Mouse (Mus musculus) hindbrain, embryonic 11.5 days (tissue): ENCODE measurements at regions not wholly inside any gene's neighbourhood (a gene's known extent, or its start where the extent isn't known, plus 50 kb on each side); places are given as distances from the start of the nearest gene placed in this dataset.

ENCODE experiments used
- ATAC-seq: fragments of 200-750 bp; cut with Nextera tagmentation; 2 replicates; pipeline ENCODE4 v1.8.0; 2017; ENCODE audit warnings: mild to moderate bottlenecking, moderate TSS enrichment, moderate library complexity; ENCODE audit not compliant: low FRiP score
- DNase-seq: peaks from one replicate; pipeline ENCODE4 v3.0.0-alpha.2; 2015; ENCODE audit warnings: low spot score
- H3K27ac ChIP-seq: fragments of 300-500 bp; sonication (generic); 2 replicates; pipeline ENCODE4 v1.5.1; 2014; ENCODE audit warnings: mild to moderate bottlenecking, low read depth, low read length
- H3K27me3 ChIP-seq: fragments of 300-500 bp; sonication (generic); 2 replicates; pipeline ENCODE4 v1.6.1; 2014; ENCODE audit warnings: mild to moderate bottlenecking, low read length, moderate library complexity, mixed read lengths; ENCODE audit not compliant: control insufficient read depth, insufficient read depth
- H3K36me3 ChIP-seq: fragments of 300-500 bp; sonication (generic); 2 replicates; pipeline ENCODE4 v1.6.1; 2014; ENCODE audit warnings: mild to moderate bottlenecking, low read length, moderate library complexity, mixed read lengths; ENCODE audit not compliant: control insufficient read depth, insufficient read depth
- H3K4me1 ChIP-seq: fragments of 300-500 bp; sonication (generic); replicated peaks from 2 replicates; pipeline ENCODE4 v1.6.1; 2014; ENCODE audit warnings: low read length, mixed read lengths; ENCODE audit not compliant: control insufficient read depth, insufficient read depth
- H3K4me2 ChIP-seq: fragments of 300-500 bp; sonication (generic); replicated peaks from 2 replicates; pipeline ENCODE4 v1.6.1; 2014; ENCODE audit warnings: mild to moderate bottlenecking, low read depth, low read length
- H3K4me3 ChIP-seq: fragments of 300-500 bp; sonication (generic); 2 replicates; pipeline ENCODE4 v1.5.1; 2014; ENCODE audit warnings: low read depth, low read length
- H3K9ac ChIP-seq: fragments of 300-500 bp; sonication (generic); 2 replicates; pipeline ENCODE4 v1.6.1; 2014; ENCODE audit warnings: low read depth, low read length
- H3K9me3 ChIP-seq: fragments of 300-500 bp; sonication (generic); 2 replicates; pipeline ENCODE4 v1.6.1; 2016; ENCODE audit warnings: low read length; ENCODE audit not compliant: control insufficient read depth
- WGBS: fragments of 180-500 bp; shearing (Covaris S2); extraction: QIAGEN DNeasy Blood & Tissue Kit; methylation state at CpG from one replicate; pipeline ENCODE4 v1.1.7; 2014; 5-methylcytosine and 5-hydroxymethylcytosine counted together

DNA sequence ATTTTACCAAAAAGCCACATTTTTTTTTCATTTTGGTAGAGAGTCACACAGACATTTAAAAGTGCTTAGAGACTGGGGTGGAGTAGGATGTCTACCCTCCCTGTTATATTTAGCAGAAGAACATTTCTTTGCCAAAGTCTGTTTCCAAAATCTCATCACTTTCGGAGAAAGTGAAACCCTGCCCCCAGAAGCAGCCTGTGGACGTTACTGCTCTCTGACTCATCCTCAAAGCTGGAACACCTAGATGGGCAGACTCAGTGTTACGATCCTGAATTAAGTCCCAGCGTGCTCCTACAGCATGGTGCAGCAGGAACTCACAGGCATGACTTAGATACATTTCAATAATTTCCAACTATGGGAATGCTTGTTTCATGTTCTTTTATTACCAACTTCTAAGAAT is 361.1 kb downstream of the Phkb start:
- Histone ChIP-seq H3K9me3 (no peaks in the 10 kb centered on the region), H3K4me2 (no peak overlapping the region), H3K9ac (no peak overlapping the region), H3K4me1 (peaks cover 2% of the 10 kb centered on the region; the same call in 1 of the 2 replicates), H3K27ac (no peak overlapping the region), H3K4me3 (no peak overlapping the region), H3K27me3 (no peaks in the 10 kb centered on the region), H3K36me3 (no peaks in the 10 kb centered on the region)
- DNase-seq (no peak), ATAC-seq (no peak)
- 87% methylated on average over 4 of the region's 4 CpGs for WGBS

DNA sequence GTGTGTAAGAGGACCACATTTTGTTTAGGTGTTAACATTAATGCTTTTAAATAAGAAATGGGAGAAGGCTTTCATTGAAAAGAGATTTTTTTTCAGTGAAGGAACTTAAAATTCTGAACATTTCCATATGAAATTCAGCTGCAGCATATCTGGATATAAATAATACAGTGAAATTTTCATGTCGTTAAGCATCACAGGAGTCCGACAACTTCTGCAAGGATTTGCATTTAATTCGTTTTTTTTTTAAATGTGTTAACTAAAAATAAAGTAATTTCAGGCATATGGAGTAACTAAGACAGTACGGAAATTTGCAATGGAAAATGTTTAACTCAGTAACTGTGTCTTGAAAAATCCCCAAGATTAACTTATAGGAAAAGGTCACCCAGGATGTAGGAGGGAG is 351.5 kb downstream of the Phkb start:
- Histone ChIP-seq H3K27me3 (no peaks in the 10 kb centered on the region), H3K36me3 (no peaks in the 10 kb centered on the region), H3K4me2 (no peak overlapping the region), H3K27ac (no peak overlapping the region), H3K9me3 (no peaks in the 10 kb centered on the region), H3K4me3 (no peak overlapping the region), H3K9ac (no peak overlapping the region), H3K4me1 (no peaks in the 10 kb centered on the region)
- DNase-seq (no peak), ATAC-seq (no peak)
- WGBS: 94% methylated on average over 4 of the region's 4 CpGs

DNA sequence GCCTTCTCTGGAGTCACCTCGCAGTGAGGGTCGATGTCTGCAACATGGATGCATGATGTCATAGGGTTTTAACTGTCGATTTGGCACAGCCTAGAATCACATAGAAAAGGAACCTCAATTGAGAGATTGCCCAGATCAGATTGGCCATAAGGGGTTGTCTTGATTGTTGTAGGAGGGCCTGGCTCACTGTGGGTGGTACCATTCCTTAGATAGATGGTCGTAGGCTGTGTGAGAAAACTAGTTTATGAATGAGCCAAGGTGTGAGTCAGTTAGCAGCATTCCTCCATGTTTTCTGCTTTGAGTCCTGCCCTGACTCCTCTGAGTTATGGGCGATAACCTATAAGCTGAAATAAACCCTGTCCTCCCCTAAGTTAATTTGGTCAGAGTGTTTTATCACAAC is 343.9 kb downstream of the Phkb start:
- ATAC-seq (no peak), DNase-seq (no peak)
- Histone ChIP-seq H3K9me3 (no peaks in the 10 kb centered on the region), H3K4me2 (no peak overlapping the region), H3K36me3 (no peaks in the 10 kb centered on the region), H3K27me3 (no peaks in the 10 kb centered on the region), H3K9ac (no peak overlapping the region), H3K4me3 (no peak overlapping the region), H3K4me1 (no peaks in the 10 kb centered on the region), H3K27ac (no peak overlapping the region)
- WGBS: 92% methylated on average over 5 of the region's 5 CpGs

DNA sequence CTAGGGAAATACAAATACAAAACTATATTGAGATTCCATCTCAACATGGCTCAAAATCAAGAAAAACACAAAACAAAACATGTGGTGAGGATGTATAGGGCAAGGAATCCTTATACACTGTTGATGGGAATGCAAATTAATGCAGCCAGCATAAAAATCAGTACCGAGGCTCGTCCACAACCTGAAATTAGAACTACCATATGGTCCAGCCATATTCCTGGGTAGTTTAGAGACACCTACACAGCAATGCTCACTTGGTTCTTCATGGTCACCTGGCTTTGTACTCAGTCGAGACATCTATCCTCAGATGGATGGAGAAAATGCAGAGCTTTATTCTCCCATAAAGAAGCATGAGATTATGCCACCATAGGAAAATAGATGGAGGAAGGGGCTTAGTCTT is 340.0 kb downstream of the Phkb start:
- DNase-seq: no peak
- no peak for ATAC-seq
- H3K4me3 ChIP-seq: no peak overlapping the region
- H3K9me3 ChIP-seq: no peaks in the 10 kb centered on the region
- H3K4me1 ChIP-seq: no peaks in the 10 kb centered on the region
- H3K36me3 ChIP-seq: no peaks in the 10 kb centered on the region
- no peak overlapping the region for H3K9ac ChIP-seq
- no peak overlapping the region for H3K4me2 ChIP-seq
- WGBS: 79% methylated on average over 3 of the region's 3 CpGs
- H3K27me3 ChIP-seq: no peaks in the 10 kb centered on the region
- H3K27ac ChIP-seq: no peak overlapping the region

DNA sequence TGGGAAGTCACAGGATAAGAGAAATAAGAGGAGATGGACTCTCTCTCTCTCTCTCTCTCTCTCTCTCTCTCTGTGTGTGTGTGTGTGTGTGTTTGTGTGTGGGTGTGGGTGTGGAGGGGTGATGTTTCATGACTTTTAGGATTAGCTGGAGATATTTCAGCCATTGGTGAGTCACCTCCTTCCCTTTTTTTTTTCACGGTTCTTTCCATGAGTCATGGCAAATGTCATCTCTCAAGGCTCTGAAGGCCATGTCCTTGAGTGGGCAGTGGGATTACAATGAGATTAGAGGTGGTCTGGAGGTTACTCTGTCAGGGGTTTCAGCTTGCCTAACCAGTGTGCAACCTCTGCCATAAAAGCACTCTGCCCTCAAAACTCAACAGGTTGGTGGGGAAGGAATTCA is 329.3 kb downstream of the Phkb start:
- WGBS: 83% methylated on average over 1 of the region's 1 CpGs
- no peak for ATAC-seq

DNA sequence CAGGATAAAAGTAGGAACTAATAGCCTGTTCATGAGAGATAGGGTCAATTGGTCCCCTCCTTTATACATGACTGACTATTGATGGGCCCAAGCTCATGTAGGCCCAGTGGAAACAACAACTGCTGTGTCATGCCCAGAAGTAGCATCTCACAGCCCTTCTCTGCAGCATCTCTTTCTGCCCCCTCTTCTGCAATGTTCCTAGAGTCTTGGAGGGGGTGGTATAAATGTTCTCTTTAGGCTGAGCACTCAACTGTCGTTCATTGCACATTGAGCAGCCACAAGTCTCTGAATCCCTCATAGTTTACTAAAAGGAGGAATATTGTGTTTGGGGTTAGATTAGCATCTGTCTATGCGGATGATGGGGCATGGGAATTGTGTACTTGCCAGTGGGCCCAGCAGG is 324.1 kb downstream of the Phkb start:
- H3K27me3 ChIP-seq: no peaks in the 10 kb centered on the region
- no peak overlapping the region for H3K4me2 ChIP-seq
- no peak overlapping the region for H3K4me3 ChIP-seq
- H3K27ac ChIP-seq: no peak overlapping the region
- no peaks in the 10 kb centered on the region for H3K9me3 ChIP-seq
- H3K4me1 ChIP-seq: no peaks in the 10 kb centered on the region
- no peak overlapping the region for H3K9ac ChIP-seq
- no peaks in the 10 kb centered on the region for H3K36me3 ChIP-seq
- DNase-seq: no peak
- no peak for ATAC-seq
- 93% methylated on average over 2 of the region's 2 CpGs for WGBS

More for the DNA sequence above, 329.3 kb downstream of the Phkb start:
- Histone ChIP-seq H3K27ac (no peak overlapping the region), H3K9ac (no peak overlapping the region), H3K4me2 (no peak overlapping the region), H3K36me3 (no peaks in the 10 kb centered on the region), H3K27me3 (no peaks in the 10 kb centered on the region), H3K9me3 (no peaks in the 10 kb centered on the region), H3K4me1 (no peaks in the 10 kb centered on the region), H3K4me3 (no peak overlapping the region)
- DNase-seq: no peak

DNA sequence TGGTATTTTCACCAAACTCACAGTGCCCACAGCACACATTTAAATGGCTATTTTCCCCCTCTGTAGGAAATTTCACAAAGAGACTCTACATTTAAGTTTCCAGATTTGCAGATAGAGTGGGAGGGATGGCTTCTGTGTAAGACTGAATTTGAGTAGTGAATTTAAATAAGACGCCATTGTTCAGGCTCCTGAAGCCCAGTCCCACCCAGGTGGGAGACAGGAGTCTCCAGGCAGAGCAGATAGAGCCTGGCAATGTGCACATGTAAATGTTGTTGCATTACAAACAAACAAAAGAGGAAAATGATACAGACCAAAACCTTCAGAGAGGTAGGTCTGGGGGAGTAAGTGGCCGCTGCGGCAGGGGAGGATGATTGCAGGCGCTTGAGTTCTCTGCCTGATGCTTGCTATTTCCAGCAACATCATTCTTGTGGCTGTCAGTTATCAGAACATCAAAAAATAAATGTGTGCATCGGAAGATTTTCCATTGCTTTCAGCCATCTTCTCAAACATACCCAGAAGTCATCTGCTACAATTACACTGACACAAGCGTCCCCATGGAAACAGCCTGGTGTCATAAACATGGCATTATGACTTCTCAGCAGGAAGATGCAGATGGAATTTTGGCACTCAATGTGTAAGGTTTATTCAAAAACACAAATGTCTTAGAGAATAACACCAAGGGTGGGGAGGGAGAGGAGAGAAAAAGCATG is 318.5 kb downstream of the Phkb start:
- DNase-seq (no peak), ATAC-seq (no peak)
- Histone ChIP-seq H3K4me3 (no peak overlapping the region), H3K27me3 (no peaks in the 10 kb centered on the region), H3K9me3 (no peaks in the 10 kb centered on the region), H3K36me3 (no peaks in the 10 kb centered on the region), H3K9ac (no peak overlapping the region), H3K27ac (no peak overlapping the region), H3K4me1 (no peaks in the 10 kb centered on the region), H3K4me2 (no peak overlapping the region)
- WGBS: 89% methylated on average over 6 of the region's 6 CpGs

DNA sequence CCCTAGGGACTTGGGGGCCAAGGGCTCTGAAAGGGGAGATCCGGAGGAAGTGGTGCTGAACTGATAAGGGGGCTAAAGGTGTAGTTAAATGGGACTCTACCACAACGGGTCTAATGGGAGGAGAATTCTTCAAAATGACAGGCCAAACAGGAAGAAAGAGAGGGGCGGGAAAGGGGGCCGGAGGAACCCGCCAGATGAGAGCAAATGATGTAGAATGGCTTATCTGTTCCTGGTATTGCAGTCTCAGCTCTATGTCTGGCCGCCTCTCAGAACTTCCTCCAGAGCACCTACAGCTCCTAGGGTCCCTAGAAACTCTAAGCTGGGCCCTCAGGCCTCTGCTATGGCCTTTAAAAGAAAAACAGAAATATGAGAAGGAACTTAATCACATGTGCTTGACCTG is 306.8 kb downstream of the Phkb start:
- 77% methylated on average over 6 of the region's 6 CpGs for WGBS
- ATAC-seq: no peak

DNA sequence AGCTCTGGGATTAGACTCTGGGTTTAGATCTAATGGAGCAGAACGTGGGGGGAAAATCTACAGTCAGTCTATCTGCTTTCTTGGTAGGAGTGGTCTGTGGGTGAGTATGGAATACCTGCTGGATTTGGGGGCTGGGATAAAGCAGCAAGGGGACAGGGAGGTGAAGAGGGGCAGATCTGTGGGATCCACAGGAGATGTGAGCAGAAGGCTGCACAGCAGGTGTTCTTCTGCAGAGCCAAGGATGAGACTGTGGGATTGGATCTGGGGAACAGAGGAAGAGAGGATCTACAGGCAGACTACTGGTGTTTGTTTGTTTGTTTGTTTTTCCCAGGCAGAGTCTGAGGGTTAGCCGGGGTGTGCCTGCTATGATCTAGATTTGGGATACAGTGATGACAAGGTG is 284.5 kb downstream of the Phkb start:
- no peak overlapping the region for H3K27ac ChIP-seq
- no peak overlapping the region for H3K9ac ChIP-seq
- 75% methylated on average over 2 of the region's 2 CpGs for WGBS
- H3K9me3 ChIP-seq: no peaks in the 10 kb centered on the region
- H3K4me3 ChIP-seq: no peak overlapping the region
- ATAC-seq: no peak
- no peaks in the 10 kb centered on the region for H3K27me3 ChIP-seq
- no peaks in the 10 kb centered on the region for H3K36me3 ChIP-seq
- DNase-seq: no peak
- H3K4me2 ChIP-seq: no peak overlapping the region
- H3K4me1 ChIP-seq: no peaks in the 10 kb centered on the region

More for the DNA sequence above, 306.8 kb downstream of the Phkb start:
- DNase-seq: no peak
- H3K4me3 ChIP-seq: no peak overlapping the region
- no peaks in the 10 kb centered on the region for H3K9me3 ChIP-seq
- H3K27ac ChIP-seq: no peak overlapping the region
- H3K27me3 ChIP-seq: no peaks in the 10 kb centered on the region
- H3K9ac ChIP-seq: no peak overlapping the region
- no peak overlapping the region for H3K4me2 ChIP-seq
- no peaks in the 10 kb centered on the region for H3K4me1 ChIP-seq
- H3K36me3 ChIP-seq: no peaks in the 10 kb centered on the region
